Mouse (Mus musculus) adrenal gland, adult 2 months (tissue): ENCODE measurements around the gene Gad1. TPM values are rescaled to one million over a fixed set of nuclear protein-coding genes. Genes with fewer than 3 reads are reported as not detected.
A peak's percentile ranks its signal among the peaks of the same experiment; 100 is the strongest.

Source experiments
- DNase-seq: peaks from one replicate; pipeline ENCODE4 v3.0.0; 2021
- polyA plus RNA-seq: library from polyadenylated mRNA; depleted of rRNA; stranded (reverse); fragments of >200 nt; gene quantifications from 2 replicates; pipeline ENCODE4 v1.2.3, GENCODE M21; 2012
- total RNA-seq, 2 experiments: library from RNA; stranded (reverse); gene quantifications; 2 replicates each; pipeline ENCODE4 v1.2.3; 2021

Gene Gad1
- total and polyA plus RNA-seq, 3 experiments: 4.2 to 9.5 (median 8.0) TPM

- DNase-seq: no peak
Measured at GRCm38 (mm10) chr2:70564646-70565315, 11.9 kb downstream of the Gad1 start.

- DNase-seq: no peak
Measured at GRCm38 (mm10) chr2:70565651-70566602, 13.1 kb downstream of the Gad1 start.

- no peak for DNase-seq
Measured at GRCm38 (mm10) chr2:70566603-70566981, 13.7 kb downstream of the Gad1 start.

GRCm38 (mm10) chr2:70567071-70567681 lies 14.3 kb downstream of the Gad1 start:
- DNase-seq: peak; percentile 70

- no peak for DNase-seq
Measured at GRCm38 (mm10) chr2:70567682-70568077, 14.8 kb downstream of the Gad1 start.

GRCm38 (mm10) chr2:70568198-70568941 lies 15.5 kb downstream of the Gad1 start:
- DNase-seq: peak; percentile 36

GRCm38 (mm10) chr2:70571698-70572097 lies 18.8 kb downstream of the Gad1 start:
- no peak for DNase-seq

GRCm38 (mm10) chr2:70572251-70572650 lies 19.4 kb downstream of the Gad1 start:
- no peak for DNase-seq

- no peak for DNase-seq
Measured at GRCm38 (mm10) chr2:70573544-70574210, 20.8 kb downstream of the Gad1 start.

GRCm38 (mm10) chr2:70588200-70588599 lies 35.3 kb downstream of the Gad1 start:
- no peak for DNase-seq

GRCm38 (mm10) chr2:70592432-70592831 lies 39.6 kb downstream of the Gad1 start:
- DNase-seq: no peak

- DNase-seq: no peak
Measured at GRCm38 (mm10) chr2:70593670-70594069, 40.8 kb downstream of the Gad1 start.

GRCm38 (mm10) chr2:70595896-70596295 lies 43.0 kb downstream of the Gad1 start:
- no peak for DNase-seq

- DNase-seq: no peak
Measured at GRCm38 (mm10) chr2:70609769-70610168, 56.9 kb downstream of the Gad1 start.

GRCm38 (mm10) chr2:70614745-70615351 lies 62.0 kb downstream of the Gad1 start:
- DNase-seq: no peak

GRCm38 (mm10) chr2:70616076-70616475 lies 63.2 kb downstream of the Gad1 start:
- DNase-seq: no peak

- no peak for DNase-seq
Measured at GRCm38 (mm10) chr2:70616617-70617016, 63.7 kb downstream of the Gad1 start.

GRCm38 (mm10) chr2:70619232-70619835 lies 66.5 kb downstream of the Gad1 start:
- DNase-seq: no peak

- peak; percentile 48 for DNase-seq
Measured at GRCm38 (mm10) chr2:70620225-70620624, 67.4 kb downstream of the Gad1 start.

GRCm38 (mm10) chr2:70622244-70622643 lies 69.4 kb downstream of the Gad1 start:
- no peak for DNase-seq

- no peak for DNase-seq
Measured at GRCm38 (mm10) chr2:70625761-70626160, 72.9 kb downstream of the Gad1 start.
